Mouse (Mus musculus): ENCODE data around the gene Nrp2. TPM values are rescaled to one million over a fixed set of nuclear protein-coding genes. Genes with fewer than 3 reads are reported as not detected.

The Nrp2 gene
- total RNA-seq, 4 experiments from 2014 or later, result 61.1 to 61.8 (median 61.5) TPM

GRCm38 (mm10) chr1:62812701-62813684, 109.9 kb downstream of the Nrp2 start:
- DNase-seq (ENCODE audit: low spot score in 2 of 2), result no peak

- DNase-seq (ENCODE audit: low spot score in 2 of 2), result no peak
Measured at GRCm38 (mm10) chr1:62813938-62814337, 110.9 kb downstream of the Nrp2 start.

GRCm38 (mm10) chr1:62817566-62817965, 114.5 kb downstream of the Nrp2 start:
- no peak for DNase-seq (ENCODE audit: low spot score in 2 of 2)

- no peak for DNase-seq (ENCODE audit: low spot score in 2 of 2)
Measured at GRCm38 (mm10) chr1:62820170-62820569, 117.1 kb downstream of the Nrp2 start.

GRCm38 (mm10) chr1:62821509-62822398, 118.7 kb downstream of the Nrp2 start:
- DNase-seq (ENCODE audit: low spot score in 2 of 2), result no peak

- DNase-seq (ENCODE audit: low spot score in 2 of 2), result no peak
Measured at GRCm38 (mm10) chr1:62823549-62824195, 120.6 kb downstream of the Nrp2 start.

GRCm38 (mm10) chr1:62825822-62826765, 123.0 kb downstream of the Nrp2 start:
- no peak for DNase-seq (ENCODE audit: low spot score in 2 of 2)

- DNase-seq (ENCODE audit: low spot score in 2 of 2), result no peak
Measured at GRCm38 (mm10) chr1:62827316-62827715, 124.2 kb downstream of the Nrp2 start.

- no peak for DNase-seq (ENCODE audit: low spot score in 2 of 2)
Measured at GRCm38 (mm10) chr1:62828156-62828555, 125.1 kb downstream of the Nrp2 start.

GRCm38 (mm10) chr1:62829690-62830417, 126.8 kb downstream of the Nrp2 start:
- DNase-seq (ENCODE audit: low spot score in 2 of 2), result no peak

- DNase-seq (ENCODE audit: low spot score in 2 of 2), result no peak
Measured at GRCm38 (mm10) chr1:62830418-62830769, 127.3 kb downstream of the Nrp2 start.

- no peak for DNase-seq (ENCODE audit: low spot score in 2 of 2)
Measured at GRCm38 (mm10) chr1:62831725-62832455, 128.8 kb downstream of the Nrp2 start.

GRCm38 (mm10) chr1:62833356-62833755, 130.3 kb downstream of the Nrp2 start:
- no peak for DNase-seq (ENCODE audit: low spot score in 2 of 2)

GRCm38 (mm10) chr1:62834443-62835185, 131.5 kb downstream of the Nrp2 start:
- DNase-seq (ENCODE audit: low spot score in 2 of 2), result no peak

- no peak for DNase-seq (ENCODE audit: low spot score in 2 of 2)
Measured at GRCm38 (mm10) chr1:62838083-62838482, 135.0 kb downstream of the Nrp2 start.

- DNase-seq (ENCODE audit: low spot score in 2 of 2), result no peak
Measured at GRCm38 (mm10) chr1:62838631-62839030, 135.5 kb downstream of the Nrp2 start.

- no peak for DNase-seq (ENCODE audit: low spot score in 2 of 2)
Measured at GRCm38 (mm10) chr1:62843215-62843614, 140.1 kb downstream of the Nrp2 start.

Measured in layer of hippocampus, adult 8-10 months (tissue).